In genomic region chr6:33804775-33805174, GRCm38 (mm10) we compare ENCODE assay signal across 9 mouse cellular contexts.
DNase-seq lines count a peak whose midpoint lies in the region; ATAC-seq lines count a peak whose summit lies in the region.
"Had no signal": no experiment of that assay in that cellular context is flagged by ENCODE, and none has a peak within 500 bp of the region (broad histone marks: within the 10 kb centered on the region; RNA-seq: fewer than 3 reads in every experiment).

No protein-coding gene starts in this region.

- no peaks in the 10 kb centered on the region for H3K4me1 ChIP-seq in embryonic facial prominence, embryonic 14.5 days (ENCODE audit: control insufficient read depth, insufficient read depth, low read length)
- H3K4me1 ChIP-seq in embryonic facial prominence, embryonic 10.5 days = no peaks in the 10 kb centered on the region
- H3K4me1 ChIP-seq in hindbrain, embryonic 14.5 days (replicated peaks; ENCODE audit: control insufficient read depth, insufficient read depth, low read length) = no peaks in the 10 kb centered on the region

- H3K9me3 ChIP-seq in embryonic facial prominence, embryonic 14.5 days (ENCODE audit: control insufficient read depth, low read length) = no peaks in the 10 kb centered on the region
- no peaks in the 10 kb centered on the region for H3K9me3 ChIP-seq in embryonic facial prominence, embryonic 10.5 days
- H3K9me3 ChIP-seq in hindbrain, embryonic 14.5 days (ENCODE audit: control insufficient read depth, low read length) = no peaks in the 10 kb centered on the region

- ATAC-seq in embryonic facial prominence, embryonic 14.5 days (ENCODE audit: low read depth) = no peak
- no peak for ATAC-seq in hindbrain, embryonic 14.5 days (ENCODE audit: low FRiP score)

- no peak overlapping the region for H3K4me3 ChIP-seq in embryonic facial prominence, embryonic 14.5 days (ENCODE audit: low read depth, low read length)
- no peak overlapping the region for H3K4me3 ChIP-seq in embryonic facial prominence, embryonic 10.5 days
- H3K4me3 ChIP-seq in hindbrain, embryonic 14.5 days (replicated peaks; ENCODE audit: low read length) = no peak overlapping the region

- no peak overlapping the region for H3K4me2 ChIP-seq in embryonic facial prominence, embryonic 14.5 days (ENCODE audit: low read depth, low read length)
- no peak overlapping the region for H3K4me2 ChIP-seq in hindbrain, embryonic 14.5 days (replicated peaks)

- no peak overlapping the region for H3K27ac ChIP-seq in embryonic facial prominence, embryonic 14.5 days (replicated peaks; ENCODE audit: low read depth, low read length)
- no peak overlapping the region for H3K27ac ChIP-seq in embryonic facial prominence, embryonic 10.5 days (replicated peaks)
- H3K27ac ChIP-seq in hindbrain, embryonic 14.5 days = no peak overlapping the region
- H3K27ac ChIP-seq: macrophage had no signal

- DNase-seq in embryonic facial prominence, embryonic 14.5 days (ENCODE audit: low spot score) = peak; percentile 66
- no peak for DNase-seq in embryonic facial prominence, embryonic 10.5 days (ENCODE audit: low spot score)
- peak; percentile 96 for DNase-seq in 3T3-L1 (ENCODE audit: low read depth, low spot score)
- peak; percentile 49 to 73 for DNase-seq in cerebellum, postnatal 25 days
- DNase-seq in layer of hippocampus, adult 9-11 months = peak; percentile 89
- no peak for DNase-seq in embryo, embryonic 10 days (ENCODE audit: low spot score)
- DNase-seq in embryo, embryonic 9.5 days (ENCODE audit: extremely low spot score) = no peak
- DNase-seq in hindbrain, embryonic 14.5 days (ENCODE audit: low spot score) = no peak

- no peaks in the 10 kb centered on the region for H3K36me3 ChIP-seq in embryonic facial prominence, embryonic 14.5 days (ENCODE audit: control insufficient read depth, insufficient read depth, low read length)
- H3K36me3 ChIP-seq in embryonic facial prominence, embryonic 10.5 days (replicated peaks) = no peaks in the 10 kb centered on the region
- H3K36me3 ChIP-seq in hindbrain, embryonic 14.5 days (replicated peaks; ENCODE audit: control insufficient read depth, insufficient read depth) = no peaks in the 10 kb centered on the region

- H3K27me3 ChIP-seq in embryonic facial prominence, embryonic 14.5 days (replicated peaks; ENCODE audit: control insufficient read depth, insufficient read depth, low read length) = no peaks in the 10 kb centered on the region
- no peaks in the 10 kb centered on the region for H3K27me3 ChIP-seq in embryonic facial prominence, embryonic 10.5 days (replicated peaks; ENCODE audit: low read depth, poor library complexity, severe bottlenecking)
- H3K27me3 ChIP-seq in hindbrain, embryonic 14.5 days (ENCODE audit: control insufficient read depth, insufficient read depth, low read length) = no peaks in the 10 kb centered on the region

- WGBS in embryonic facial prominence, embryonic 14.5 days = 61% methylated on average over 2 of the region's 2 CpGs
- WGBS in embryonic facial prominence, embryonic 10.5 days = 89% methylated on average over 2 of the region's 2 CpGs
- 52% methylated on average over 2 of the region's 2 CpGs for WGBS in hindbrain, embryonic 14.5 days

- H3K9ac ChIP-seq in embryonic facial prominence, embryonic 14.5 days (ENCODE audit: low read depth, low read length) = no peak overlapping the region
- H3K9ac ChIP-seq in hindbrain, embryonic 14.5 days = no peak overlapping the region

Comparison
In these comparisons a context has a peak if more than half of its experiments do, and no peak if none do; other contexts are left out.
1. DNase-seq: peak in embryonic facial prominence, embryonic 14.5 days (single experiment), 3T3-L1 (single experiment), cerebellum, postnatal 25 days (2 of 2) and layer of hippocampus, adult 9-11 months (single experiment); none in embryonic facial prominence, embryonic 10.5 days (single experiment), embryo, embryonic 10 days (single experiment), embryo, embryonic 9.5 days (single experiment) and hindbrain, embryonic 14.5 days (single experiment).